Mouse (Mus musculus): ENCODE data around the gene Olfm3.

Gene Olfm3

DNA sequence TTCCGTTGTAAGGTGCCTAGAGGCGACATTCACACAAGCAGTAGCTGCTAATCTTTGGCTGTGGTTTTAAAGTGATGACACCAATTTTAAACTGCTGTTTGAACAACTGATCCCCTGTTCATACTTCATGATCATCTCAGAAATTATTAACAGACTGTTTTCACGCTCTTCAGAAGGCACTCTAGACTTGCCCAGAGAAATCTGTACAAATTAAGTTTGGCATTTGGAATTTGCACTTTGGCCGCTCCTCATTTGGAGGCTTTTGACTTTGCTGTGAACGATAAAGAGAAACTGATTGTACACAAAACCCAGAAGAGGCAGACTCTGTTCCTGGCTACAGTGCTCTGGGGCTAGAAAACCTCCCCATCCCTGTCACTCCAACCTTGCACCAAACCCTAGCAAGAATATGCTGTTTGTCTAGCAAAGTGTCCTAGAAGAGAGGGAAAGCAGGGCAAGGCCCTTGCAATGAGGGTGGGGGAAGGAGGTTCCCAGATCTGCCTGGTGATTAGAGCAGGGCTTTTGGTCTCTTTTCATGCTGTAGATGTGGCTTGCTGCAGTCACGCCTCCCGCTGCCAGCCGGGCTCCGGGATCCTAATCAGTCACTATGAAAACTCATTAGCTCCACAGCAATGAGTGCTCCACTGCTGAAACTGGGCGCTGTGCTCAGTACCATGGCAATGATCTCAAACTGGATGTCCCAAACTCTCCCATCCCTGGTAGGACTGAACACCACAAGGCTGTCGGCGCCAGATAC lies 176.7 kb downstream of the Olfm3 start:
- no peak for DNase-seq (ENCODE audit: low read depth, low spot score)

DNA sequence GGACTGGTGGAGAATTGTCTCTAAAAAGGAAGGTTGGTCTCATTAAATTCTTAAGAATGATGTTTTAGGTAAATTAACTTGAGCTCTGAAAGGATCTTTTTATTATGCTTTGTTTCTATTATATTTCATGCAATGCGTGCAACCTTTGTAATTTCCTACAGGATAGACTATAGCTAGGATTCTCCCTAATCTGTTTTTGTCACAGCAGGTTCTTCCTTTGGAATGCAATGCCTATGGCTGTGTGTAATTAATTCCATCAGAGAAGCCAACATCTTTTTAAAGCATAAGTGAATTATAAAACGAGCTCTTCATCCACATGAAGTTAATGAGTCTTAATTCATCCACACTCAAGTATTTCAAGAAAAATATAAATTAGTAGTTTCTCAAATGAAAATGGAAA lies 177.5 kb downstream of the Olfm3 start:
- DNase-seq (ENCODE audit: low read depth, low spot score): no peak

DNA sequence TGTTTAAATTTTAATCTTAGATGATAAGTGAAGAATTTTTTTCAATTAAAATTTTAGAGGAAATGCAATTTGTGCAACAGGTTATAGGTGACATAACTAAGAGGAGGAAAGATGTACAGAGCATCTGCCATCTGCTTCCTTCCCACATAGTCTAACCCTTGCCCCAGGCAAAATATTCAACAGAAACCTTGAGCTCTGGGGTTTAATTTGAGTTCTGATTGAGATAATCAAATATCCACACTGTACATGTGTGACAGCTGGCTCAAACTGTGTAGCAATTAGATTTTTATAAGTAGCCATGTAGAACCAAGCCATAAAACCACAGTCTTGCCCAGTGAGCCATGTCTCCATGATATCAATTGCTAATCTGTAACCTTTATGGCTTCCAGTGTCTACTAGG lies 179.1 kb downstream of the Olfm3 start:
- no peak for DNase-seq (ENCODE audit: low read depth, low spot score)

DNA sequence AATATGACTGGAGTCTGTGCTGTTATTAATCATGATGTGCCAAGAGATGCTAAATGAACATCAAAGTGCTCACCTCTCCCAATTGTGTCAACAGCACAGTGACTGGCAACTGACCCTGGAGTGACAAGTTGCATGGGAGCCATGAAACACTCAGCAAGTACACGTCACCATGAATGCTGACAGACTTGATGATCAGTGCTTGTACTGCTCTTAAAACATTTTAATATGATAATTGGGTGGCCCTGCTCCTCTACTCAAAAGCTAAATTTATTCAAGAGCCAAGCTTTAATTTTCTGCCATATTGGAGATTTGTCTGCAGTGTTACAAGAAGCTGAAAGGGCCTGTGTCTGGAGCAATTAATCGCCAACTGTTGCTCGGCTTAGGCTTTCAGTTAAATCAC lies 184.4 kb downstream of the Olfm3 start:
- no peak for DNase-seq (ENCODE audit: low read depth, low spot score)

DNA sequence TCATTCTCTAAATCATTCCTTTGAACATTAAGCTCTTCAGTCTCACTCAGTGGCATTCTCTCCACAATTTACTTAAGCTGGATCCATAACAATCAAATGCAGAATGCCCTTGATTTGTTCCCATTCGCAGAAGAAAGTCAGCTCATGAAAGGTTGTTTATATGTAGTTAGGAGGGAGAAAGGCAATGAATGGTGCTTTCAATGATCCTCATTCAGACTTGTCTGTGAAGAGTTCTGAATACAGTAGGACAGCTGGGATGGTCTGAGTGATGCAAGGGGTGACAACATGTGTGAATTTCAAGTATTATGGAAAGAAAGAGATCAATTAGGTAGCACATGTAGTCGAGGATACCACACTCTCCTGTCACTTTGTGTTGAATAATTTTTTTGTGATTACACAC lies 186.8 kb downstream of the Olfm3 start:
- no peak for DNase-seq (ENCODE audit: low read depth, low spot score)

DNA sequence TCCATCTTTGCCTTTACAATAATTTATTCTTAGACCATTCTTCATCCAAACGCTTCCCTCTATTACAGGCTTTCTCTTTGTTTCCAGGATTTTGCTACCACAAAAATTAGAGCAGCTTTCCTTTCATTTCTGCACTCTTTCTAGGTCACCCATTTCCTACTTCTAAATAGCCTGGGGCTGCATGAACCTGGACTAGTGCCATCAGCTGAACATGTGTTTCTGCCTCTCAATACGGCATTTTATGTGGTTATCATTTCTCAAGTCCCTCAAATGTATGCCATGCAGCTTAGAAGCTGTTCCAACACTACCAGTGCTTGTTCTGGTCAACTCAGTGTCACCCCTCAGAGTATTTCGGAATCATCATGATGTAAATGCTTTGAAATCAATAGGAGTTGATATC lies 191.6 kb downstream of the Olfm3 start:
- DNase-seq (ENCODE audit: low read depth, low spot score): no peak

DNA sequence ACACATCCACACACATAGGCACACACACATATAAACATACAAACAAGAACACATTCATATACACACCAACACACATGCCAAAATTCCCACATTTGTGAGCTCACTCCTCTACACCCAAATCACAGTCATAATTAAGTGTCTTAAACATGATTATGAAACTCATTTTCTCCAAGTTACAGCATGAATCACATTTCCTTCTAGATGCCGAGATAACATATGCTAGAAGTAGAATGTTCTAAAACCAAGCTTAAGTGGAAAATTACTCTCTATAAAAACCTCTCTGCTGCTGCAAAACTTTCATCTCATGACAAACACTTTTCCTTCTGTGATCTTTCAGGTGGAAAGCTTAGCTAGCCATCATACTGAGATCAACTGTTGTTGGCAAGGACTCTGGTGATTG lies 195.7 kb downstream of the Olfm3 start:
- DNase-seq (ENCODE audit: low read depth, low spot score): no peak

DNA sequence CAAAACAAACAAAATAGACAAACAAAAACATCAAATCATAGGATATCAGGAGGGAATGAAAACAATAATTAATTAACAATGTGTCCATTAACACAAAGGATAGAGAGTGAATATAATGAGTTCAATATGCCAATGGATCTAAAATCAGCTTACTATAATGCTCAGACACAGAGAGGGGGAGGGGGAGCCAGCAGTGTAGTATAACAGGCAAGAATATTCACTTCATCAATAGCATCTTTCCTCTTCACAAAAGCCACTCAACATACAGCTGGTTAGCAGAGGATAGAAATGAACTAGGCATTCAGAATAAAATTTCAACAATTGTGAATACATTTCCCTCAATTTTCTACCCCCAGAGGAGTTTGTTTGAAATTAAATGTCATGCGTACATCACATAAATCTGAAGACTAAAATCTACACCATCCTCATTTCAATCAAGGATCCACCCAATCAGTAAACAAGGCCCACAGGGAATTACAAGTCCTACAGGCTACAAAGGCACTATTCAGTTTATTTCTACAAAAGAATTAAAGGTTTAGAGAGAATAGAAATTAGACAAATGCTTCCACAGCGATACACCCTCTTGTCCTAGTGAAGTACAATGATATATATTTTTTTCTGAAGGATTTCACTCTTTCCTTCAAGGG lies 200.4 kb downstream of the Olfm3 start:
- no peak for DNase-seq (ENCODE audit: low read depth, low spot score)

DNA sequence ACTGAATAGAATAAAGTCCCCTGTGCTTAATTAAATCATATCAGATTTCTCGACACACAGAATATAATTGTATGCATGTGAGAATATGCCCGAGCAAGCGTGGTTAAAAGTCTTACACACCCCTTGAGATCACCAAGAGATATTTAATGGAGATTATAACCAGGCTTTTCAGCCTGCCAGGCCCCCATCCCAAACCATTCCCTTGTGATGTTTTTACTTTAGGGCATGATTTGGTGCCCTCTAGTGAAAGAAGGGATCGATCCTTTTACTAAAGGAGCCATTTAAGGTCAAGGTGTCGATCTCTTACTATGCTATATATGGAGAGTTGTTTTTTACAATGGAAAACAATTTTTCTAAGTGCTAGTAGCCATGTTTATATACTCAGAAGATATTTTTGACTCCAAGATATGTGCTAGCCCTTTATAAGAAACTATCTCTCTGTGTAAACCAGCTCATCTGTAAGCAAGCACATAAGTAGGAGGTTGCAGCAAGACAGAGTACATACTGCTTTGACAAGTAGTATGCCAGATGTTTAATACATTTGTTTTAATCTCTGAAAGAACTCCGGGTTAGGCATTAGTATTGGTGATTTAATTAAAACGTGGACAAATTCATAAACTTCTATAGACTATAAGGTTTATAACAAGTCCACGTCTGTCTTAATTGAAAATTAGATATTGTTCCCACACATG lies 201.1 kb downstream of the Olfm3 start:
- DNase-seq (ENCODE audit: low read depth, low spot score): no peak

DNA sequence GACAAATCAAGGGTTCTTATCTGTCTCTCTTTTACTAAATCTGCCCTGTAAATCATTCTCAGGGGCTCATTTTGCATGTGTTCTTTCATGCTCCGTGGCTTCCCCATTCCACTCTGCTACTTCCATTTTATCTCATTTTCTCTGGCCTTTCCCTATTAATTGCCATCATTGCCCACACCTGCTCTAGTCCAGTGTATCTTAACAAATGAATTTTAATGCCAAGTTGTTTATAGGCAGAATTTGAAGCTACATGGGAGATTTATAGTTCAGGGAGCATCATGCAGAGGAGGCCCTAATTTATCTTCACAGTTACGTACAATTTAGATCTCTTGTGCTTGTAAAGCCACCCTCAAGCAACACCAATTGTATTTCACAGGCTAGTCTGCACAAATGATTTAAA lies 241.8 kb downstream of the Olfm3 start:
- no peak for DNase-seq (ENCODE audit: low read depth, low spot score)

DNA sequence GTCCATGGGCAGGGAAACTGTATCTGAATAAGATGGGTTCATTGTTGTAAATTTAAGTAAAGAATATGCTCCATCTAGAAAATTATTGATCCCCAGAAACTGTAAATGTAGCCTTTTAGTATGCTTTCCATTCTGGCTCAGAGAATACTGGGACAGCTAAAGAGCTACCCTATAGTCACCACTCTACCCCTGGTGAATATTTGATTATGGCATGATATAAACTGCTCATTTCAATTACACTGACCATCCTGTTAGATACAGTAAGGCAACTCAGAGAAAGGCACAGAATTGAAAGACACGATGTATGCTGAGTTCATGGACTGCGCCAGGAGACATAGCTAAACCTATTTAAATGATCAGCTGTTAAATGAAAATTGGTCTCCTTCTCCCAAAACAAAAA lies 242.4 kb downstream of the Olfm3 start:
- no peak for DNase-seq (ENCODE audit: low read depth, low spot score)

DNA sequence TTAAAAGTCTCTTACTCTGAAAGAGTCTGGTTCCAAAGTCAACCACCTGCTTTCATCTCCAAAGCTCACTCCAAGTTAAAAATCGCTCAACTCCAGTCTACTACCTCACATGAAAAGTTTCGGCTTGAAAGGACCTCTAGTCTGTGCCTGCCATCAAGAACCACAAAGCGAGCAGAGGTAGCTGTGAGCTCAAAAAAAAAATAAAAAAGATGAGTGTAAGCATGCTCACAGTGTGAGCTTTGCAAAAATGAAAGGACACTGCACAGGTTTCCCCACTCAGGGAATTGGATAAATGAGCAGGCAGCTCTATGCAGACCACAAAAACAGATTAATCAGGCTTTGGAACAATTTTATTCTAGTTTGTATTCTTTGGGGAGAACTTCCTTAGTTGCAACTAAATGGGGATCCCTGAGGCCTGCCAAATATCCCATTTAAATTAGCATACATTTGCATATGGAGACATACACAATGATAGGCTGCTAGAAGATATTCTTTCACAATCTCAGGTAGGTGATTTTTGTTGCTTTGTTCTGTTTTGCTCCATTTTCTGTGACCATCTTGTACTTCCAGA lies 255.1 kb downstream of the Olfm3 start:
- no peak for DNase-seq (ENCODE audit: low read depth, low spot score)

DNA sequence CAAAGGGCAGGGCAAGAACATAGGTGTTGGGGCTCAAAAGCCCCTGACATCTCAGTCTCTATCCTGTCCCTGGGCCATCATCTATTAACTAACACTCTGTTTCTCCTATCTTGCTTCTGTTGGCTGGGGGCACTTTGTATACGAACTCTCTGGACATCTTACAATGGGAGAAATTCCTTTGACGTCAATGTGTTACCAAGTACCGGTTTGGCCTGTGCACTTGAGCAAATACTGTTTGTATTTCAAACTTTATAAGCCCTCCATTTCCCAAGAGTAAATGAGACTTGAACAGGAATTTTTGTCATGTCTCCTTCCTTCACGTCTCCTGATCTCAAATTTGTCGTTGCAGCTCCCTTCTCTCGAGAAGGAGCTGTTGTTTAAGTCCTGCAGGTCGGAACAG lies 270.7 kb downstream of the Olfm3 start:
- DNase-seq (ENCODE audit: low read depth, low spot score): no peak
